Mouse (Mus musculus) heart, postnatal 0 days (tissue): ENCODE results near the gene Akap6.

Experiments
- CTCF ChIP-seq: IDR thresholded peaks from 2 replicates; pipeline ENCODE4 v1.5.1; 2016; ENCODE audit warnings: antibody characterized with exemption, control low read depth, low read depth
- EP300 ChIP-seq: IDR thresholded peaks from 2 replicates; pipeline ENCODE4 v1.6.1; 2016; ENCODE audit warnings: antibody characterized with exemption, low read depth

GRCm38 (mm10) chr12:52699146-52699545, at the start of gene Akap6:
- TF ChIP-seq CTCF (no peak), EP300 (no peak)
